Mouse (Mus musculus) C2C12 (cell line): ENCODE data around the gene Helz.

Experiments
- CEBPB ChIP-seq: IDR thresholded peaks from one replicate; pipeline ENCODE4 v1.6.1; 2011; ENCODE audit warnings: low read depth, mild to moderate bottlenecking, control low read depth, moderate library complexity
- CTCF ChIP-seq: IDR thresholded peaks from one replicate; pipeline ENCODE4 v1.5.1; 2011; ENCODE audit not compliant: control insufficient read depth, insufficient read depth, insufficient read length
- FOSL1 ChIP-seq: IDR thresholded peaks from one replicate; pipeline ENCODE4 v1.8.0; 2011; ENCODE audit warnings: mild to moderate bottlenecking, low read length; ENCODE audit not compliant: poor library complexity, insufficient read depth, severe bottlenecking
- MAX ChIP-seq: IDR thresholded peaks from one replicate; pipeline ENCODE4 v1.6.1; 2011; ENCODE audit warnings: mild to moderate bottlenecking, control low read depth
- MYOG ChIP-seq: IDR thresholded peaks from one replicate; pipeline ENCODE4 v1.6.1; 2011; ENCODE audit not compliant: control insufficient read depth, insufficient read length; ENCODE audit errors: extremely low read depth
- USF1 ChIP-seq: IDR thresholded peaks from one replicate; pipeline ENCODE4 v1.6.1; 2011; ENCODE audit warnings: low read depth, mild to moderate bottlenecking, control low read depth, moderate library complexity

DNA sequence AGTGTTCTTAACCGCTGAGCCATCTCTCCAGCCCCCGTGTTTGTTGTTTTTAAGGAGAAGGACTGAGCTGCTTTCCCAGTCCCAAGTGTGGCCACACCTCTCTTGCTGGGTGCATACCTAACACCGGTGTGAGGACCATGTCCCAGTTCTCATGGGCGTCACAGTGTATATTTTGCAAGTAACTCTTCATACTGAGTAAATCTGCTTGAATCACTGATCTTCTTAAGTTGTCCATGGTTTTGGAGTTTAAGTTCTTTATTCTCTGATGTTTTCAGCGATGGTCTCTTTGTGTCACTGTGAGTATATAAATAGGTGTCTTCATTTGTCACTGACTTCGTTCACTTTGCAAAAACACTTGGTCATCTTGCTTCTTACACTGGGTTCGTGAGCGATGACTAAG lies 126.9 kb downstream of the Helz start:
- no peak for TF ChIP-seq CTCF
- no peak for TF ChIP-seq MYOG
- TF ChIP-seq CEBPB = no peak
- TF ChIP-seq MAX = no peak
- TF ChIP-seq USF1 = no peak
- TF ChIP-seq FOSL1 = no peak
